ENCODE assay signal across 13 mouse cellular contexts in genomic region chr2:35735001-35735400, GRCm38 (mm10).
DNase-seq lines count a peak whose midpoint lies in the region; ATAC-seq and TF ChIP-seq lines count a peak whose summit lies in the region.
"Had no signal": no experiment of that assay in that cellular context is flagged by ENCODE, and none has a peak within 500 bp of the region (broad histone marks: within the 10 kb centered on the region; RNA-seq: fewer than 3 reads in every experiment).

No protein-coding gene starts in this region.

- no peak for DNase-seq in kidney, postnatal 0 days (ENCODE audit: low spot score)
- DNase-seq in kidney, postnatal 10 days, result no peak
- peak; percentile 11 for DNase-seq in thymus, adult 2 months
- DNase-seq in thymus, postnatal 10 days (ENCODE audit: low spot score in 2 of 2), result no peak
- DNase-seq in R1 (ENCODE audit: low read depth, low spot score) (peak; percentile 65), MN1 (ENCODE audit: low spot score) (no peak)
- peak; percentile 11 for DNase-seq in thymus, postnatal 25 days
- no peak for DNase-seq in kidney, adult 11 months
- DNase-seq: gastrocnemius, postnatal 25 days; spleen, adult 18-20 months had no signal

- no peak overlapping the region for H3K4me2 ChIP-seq in kidney, postnatal 0 days (ENCODE audit: low read length)
- H3K4me2 ChIP-seq: forebrain, embryonic 13.5 days had no signal

- TF ChIP-seq POLR2A in thymus, adult 2 months (IDR thresholded peaks at IDR 0.05; ENCODE audit: control insufficient read depth, extremely low read depth, insufficient read depth, low read length, poor library complexity), result no peak

- no peak overlapping the region for H3K9ac ChIP-seq in kidney, postnatal 0 days (ENCODE audit: low read depth, low read length)
- H3K9ac ChIP-seq: forebrain, embryonic 13.5 days had no signal

- WGBS in kidney, postnatal 0 days, result 98% methylated on average over 2 of the region's 2 CpGs
- 98% methylated on average over 2 of the region's 2 CpGs for WGBS in thymus, adult 2 months

- no peaks in the 10 kb centered on the region for H3K36me3 ChIP-seq in kidney, postnatal 0 days (ENCODE audit: insufficient read depth, low read length)
- H3K36me3 ChIP-seq in thymus, adult 2 months (ENCODE audit: control insufficient read depth, insufficient read depth, low read length), result no peaks in the 10 kb centered on the region

- peak; percentile 50 for TF ChIP-seq CTCF in kidney, postnatal 0 days (IDR thresholded peaks at IDR 0.05; ENCODE audit: low read depth)
- TF ChIP-seq CTCF in thymus, adult 2 months (IDR thresholded peaks at IDR 0.05; ENCODE audit: borderline replicate concordance, control insufficient read depth, extremely low read depth, insufficient read depth, low read length, poor library complexity), result no peak

- H3K27ac ChIP-seq in kidney, postnatal 0 days, result no peak overlapping the region
- no peak overlapping the region for H3K27ac ChIP-seq in thymus, adult 2 months (ENCODE audit: control insufficient read depth, insufficient read depth, low read length)
- H3K27ac ChIP-seq: forebrain, embryonic 13.5 days; macrophage had no signal

- H3K4me3 ChIP-seq in kidney, postnatal 0 days (replicated peaks; ENCODE audit: low read depth, low read length), result no peak overlapping the region
- H3K4me3 ChIP-seq in thymus, adult 2 months (ENCODE audit: control insufficient read depth, insufficient read depth, low read length), result no peak overlapping the region
- H3K4me3 ChIP-seq: forebrain, embryonic 13.5 days had no signal

- peaks cover 9% of the 10 kb centered on the region for H3K4me1 ChIP-seq in kidney, postnatal 0 days (replicated peaks; ENCODE audit: insufficient read depth, low read length)
- H3K4me1 ChIP-seq in thymus, adult 2 months (replicated peaks; ENCODE audit: control insufficient read depth, insufficient read depth, low read length), result peaks cover 2% of the 10 kb centered on the region; the same call in 1 of the 2 replicates

- no peak for ATAC-seq in kidney, postnatal 0 days (replicated peaks; ENCODE audit: low FRiP score, low read depth)
- ATAC-seq: forebrain, embryonic 13.5 days; inflammation-experienced regulatory T-cells, adult 6 months had no signal

- no peaks in the 10 kb centered on the region for H3K9me3 ChIP-seq in kidney, postnatal 0 days (replicated peaks; ENCODE audit: low read length)

- H3K27me3 ChIP-seq in kidney, postnatal 0 days (ENCODE audit: insufficient read depth, low read length), result no peaks in the 10 kb centered on the region
- no peaks in the 10 kb centered on the region for H3K27me3 ChIP-seq in thymus, adult 2 months (ENCODE audit: control insufficient read depth, insufficient read depth, low read length)
- H3K27me3 ChIP-seq: forebrain, embryonic 13.5 days had no signal

Comparison
In these comparisons a context has a peak if more than half of its experiments do, and no peak if none do; other contexts are left out.
1. DNase-seq: peak in thymus, adult 2 months (single experiment), R1 (single experiment) and thymus, postnatal 25 days (single experiment); none in kidney, postnatal 0 days (single experiment), kidney, postnatal 10 days (single experiment), thymus, postnatal 10 days (0 of 2), kidney, adult 11 months (single experiment) and MN1 (single experiment).